Mouse (Mus musculus) megakaryocyte-erythroid progenitor cell, adult 5-6 weeks (primary cell): ENCODE results near the gene Acot7. TPM values are rescaled to one million over a fixed set of nuclear protein-coding genes. Genes with fewer than 3 reads are reported as not detected.

Experiments
- ATAC-seq: replicated peaks from 2 replicates; pipeline ENCODE4 v1.8.0; 2016; ENCODE audit warnings: mild to moderate bottlenecking, inconsistent platforms; ENCODE audit not compliant: severe bottlenecking, poor library complexity, low FRiP score, low TSS enrichment
- total RNA-seq, 2 experiments: library from RNA; stranded (forward) in 1 of 2; stranded (reverse) in 1 of 2; fragments of 200-1000, 215-1000 nt in 1 of 2; fragments of >200 nt in 1 of 2; fragmentation: Nextera tagmentation in 1 of 2; gene quantifications; 2 replicates each; pipeline ENCODE4 v1.2.3; 2014 to 2017

The Acot7 gene
- total RNA-seq, 2 experiments from 2014 or later: 38.1 to 42.9 TPM

DNA sequence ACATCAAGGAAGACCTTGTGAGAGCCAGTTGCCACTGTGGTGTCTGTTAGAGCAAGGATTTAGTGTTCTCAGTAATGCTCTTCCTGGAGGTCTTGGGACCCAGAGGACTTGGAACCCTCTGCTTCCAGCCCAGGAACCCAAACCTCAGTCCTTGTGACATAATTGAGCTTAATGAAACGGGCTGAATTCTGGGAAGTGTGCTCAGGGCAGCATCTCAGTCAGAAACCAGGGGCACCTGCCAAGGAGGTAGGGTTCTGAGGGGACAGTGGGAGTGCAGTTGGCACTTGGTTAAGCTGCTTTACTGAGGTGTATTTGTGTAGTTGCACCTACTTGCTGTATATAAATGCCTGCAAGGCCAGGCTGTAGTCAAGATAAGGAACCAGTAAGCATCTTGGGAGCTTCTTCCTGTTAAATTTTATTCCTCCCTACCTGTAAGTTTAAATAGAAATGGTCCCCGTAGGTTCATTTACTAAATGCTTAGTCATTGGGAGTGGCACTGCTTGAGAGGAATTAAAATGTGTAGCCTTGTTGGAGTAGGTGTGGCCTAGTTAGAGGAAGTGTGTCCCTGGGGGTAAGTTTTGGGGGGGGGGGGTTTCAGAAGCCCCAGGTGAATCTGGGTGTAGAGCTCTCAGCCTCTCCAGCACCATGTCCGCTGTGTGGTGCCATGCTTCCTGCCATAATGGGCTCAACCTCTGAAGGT lies 16.7 kb downstream of the Acot7 start:
- ATAC-seq: no peak

DNA sequence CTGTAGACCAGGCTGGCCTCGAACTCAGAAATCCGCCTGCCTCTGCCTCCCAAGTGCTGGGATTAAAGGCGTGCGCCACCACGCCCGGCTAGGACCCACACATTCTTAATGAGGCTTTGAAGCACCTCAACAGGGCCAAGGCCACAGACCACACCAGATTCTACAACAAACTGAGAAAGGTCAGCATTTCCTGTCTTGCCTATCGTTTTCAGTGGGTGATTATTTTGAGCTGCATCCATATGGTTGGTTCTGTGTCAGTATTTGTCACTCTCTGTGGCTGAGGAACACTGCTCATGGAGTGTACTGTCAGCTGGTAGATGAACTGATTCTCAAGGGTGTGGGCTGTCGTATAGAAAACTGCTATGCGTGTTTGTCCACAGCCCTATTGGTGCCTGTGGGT lies 18.3 kb downstream of the Acot7 start:
- no peak for ATAC-seq

DNA sequence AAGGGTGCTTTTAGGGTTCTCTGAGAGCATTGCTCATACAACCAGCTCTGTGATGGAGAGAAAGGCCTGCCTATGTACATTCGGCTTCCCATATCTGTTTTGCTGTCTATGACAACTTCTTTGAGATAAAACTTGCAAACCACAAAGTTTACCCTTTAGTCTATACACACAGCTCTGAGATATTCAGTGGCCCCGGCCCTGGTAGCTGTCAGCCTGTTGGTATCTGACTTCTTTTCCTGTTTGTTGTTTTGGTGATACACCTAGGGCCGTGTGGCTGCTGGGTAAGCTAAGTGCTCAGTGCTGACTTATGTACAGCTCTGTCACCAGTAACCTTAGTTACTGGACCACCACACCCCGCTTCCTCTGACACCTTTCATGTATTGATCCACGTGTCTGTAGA lies 19.6 kb downstream of the Acot7 start:
- ATAC-seq: peak; percentile 51

DNA sequence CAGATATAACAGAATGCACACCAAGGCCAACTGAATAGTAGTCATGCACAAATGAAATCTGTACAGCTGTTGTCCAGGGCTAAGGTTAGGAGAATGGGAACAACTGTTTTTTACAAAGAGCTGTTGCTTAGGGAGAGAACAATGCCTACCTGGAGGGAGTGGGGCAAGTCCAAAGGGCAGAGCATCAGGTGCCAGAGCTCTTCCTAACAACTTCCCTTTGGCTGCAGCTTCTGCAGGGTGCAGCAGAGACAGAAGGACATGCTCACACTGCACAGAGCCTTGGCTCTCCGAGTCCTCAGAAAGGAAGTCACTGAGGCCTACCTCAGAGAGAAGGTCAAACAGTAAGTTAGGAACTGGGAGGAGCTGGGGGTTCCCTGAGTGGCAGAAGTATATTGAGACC lies 21.7 kb downstream of the Acot7 start:
- no peak for ATAC-seq

DNA sequence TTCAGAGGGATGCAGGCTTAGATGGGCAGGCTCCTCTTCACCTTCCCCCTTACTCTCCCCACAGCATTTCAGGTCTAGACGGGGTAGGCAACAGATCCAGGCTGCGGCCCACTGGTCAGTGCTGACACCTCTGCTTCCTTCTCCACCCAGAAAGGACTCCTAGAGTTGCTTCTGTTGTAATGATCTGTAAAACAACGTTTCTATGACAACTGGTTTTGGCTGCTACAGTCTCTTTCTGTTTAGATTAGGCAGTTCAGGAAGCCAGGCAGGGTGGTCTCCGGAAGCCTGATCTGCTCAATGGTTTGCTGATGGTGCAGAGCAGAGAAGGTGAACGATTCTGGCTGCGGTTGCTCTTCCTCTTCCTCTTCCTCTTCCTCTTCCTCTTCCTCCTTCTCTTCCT lies 23.6 kb downstream of the Acot7 start:
- ATAC-seq: 0 out of 2 replicates have a peak, but pooled peaks have one; percentile 25

DNA sequence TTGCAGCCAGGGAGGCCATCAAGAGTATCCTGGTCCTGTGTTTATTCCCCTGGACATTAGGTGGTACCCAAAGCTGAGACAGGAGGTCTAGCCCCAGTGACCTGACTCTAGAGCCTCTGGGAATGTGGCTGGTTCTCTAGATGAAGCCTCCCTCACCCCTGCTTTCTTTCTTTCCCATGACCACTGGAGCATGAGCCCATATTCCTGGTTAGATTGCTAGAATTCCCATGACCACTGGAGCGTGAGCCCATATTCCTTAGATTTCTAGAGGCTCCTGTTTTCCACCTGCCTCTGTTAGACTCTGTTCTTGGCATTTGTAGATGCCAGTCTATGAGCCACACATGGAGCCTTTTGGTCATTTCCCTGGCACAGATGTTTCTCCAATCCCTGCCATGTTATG lies 24.5 kb downstream of the Acot7 start:
- ATAC-seq: no peak

DNA sequence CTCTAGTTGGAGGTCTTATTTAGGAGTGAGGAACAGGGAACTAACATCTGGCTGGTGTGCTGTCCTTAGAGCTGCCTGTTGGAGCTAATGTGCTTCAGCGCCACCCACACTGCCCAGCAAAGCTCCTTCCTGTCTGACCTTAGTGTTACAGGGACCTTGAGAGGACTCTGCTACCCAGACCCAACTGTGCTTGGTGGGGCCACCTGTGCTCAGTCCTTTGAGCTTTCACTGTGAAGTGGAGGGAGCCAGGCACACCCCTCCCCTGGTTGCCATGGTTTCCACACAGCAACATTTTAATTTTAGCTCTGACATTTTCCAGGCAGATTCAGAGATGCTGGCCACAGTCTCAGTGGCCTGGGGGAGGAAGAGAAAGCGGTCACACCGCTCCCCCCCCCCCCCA lies 25.0 kb downstream of the Acot7 start:
- ATAC-seq: no peak

DNA sequence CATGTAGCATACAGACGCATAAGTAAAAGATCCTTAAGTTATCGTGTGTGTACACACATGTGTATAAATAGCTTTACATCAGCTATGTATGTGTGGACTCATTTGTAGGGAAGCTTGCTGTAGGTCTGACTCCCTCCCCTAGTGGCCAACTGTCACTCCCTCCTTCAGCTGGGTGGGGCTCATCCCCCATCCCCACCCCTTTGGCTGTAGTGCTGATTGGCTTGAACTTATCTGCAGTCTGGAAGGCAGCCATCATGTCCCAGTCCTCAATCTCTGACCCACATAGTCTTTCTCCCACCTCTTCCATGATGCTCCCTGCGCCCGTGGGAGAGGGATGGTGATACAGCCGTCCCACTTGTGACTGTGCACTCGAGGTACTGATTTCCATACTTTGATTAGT lies 26.7 kb downstream of the Acot7 start:
- peak; percentile 84 for ATAC-seq

DNA sequence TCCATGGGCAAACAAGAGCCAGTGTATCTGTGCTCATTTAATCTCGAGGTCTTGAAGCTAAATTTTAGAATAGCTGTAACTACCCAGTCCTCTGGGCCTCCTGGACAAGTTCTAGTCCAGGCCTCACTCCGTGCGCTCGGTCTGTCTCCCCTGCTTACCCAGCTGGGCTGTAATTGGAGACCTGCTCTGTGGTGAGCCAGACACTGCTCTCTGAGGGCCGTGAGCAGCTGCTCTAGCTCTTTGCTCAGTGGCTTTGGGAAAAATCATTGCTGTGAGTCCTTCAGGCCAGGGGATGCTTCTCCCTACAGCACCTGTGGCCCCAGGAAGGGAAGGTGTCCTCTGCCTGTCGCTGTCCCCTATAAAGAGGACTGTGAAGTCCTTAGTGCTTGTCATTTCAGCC lies 28.3 kb downstream of the Acot7 start:
- ATAC-seq: no peak

DNA sequence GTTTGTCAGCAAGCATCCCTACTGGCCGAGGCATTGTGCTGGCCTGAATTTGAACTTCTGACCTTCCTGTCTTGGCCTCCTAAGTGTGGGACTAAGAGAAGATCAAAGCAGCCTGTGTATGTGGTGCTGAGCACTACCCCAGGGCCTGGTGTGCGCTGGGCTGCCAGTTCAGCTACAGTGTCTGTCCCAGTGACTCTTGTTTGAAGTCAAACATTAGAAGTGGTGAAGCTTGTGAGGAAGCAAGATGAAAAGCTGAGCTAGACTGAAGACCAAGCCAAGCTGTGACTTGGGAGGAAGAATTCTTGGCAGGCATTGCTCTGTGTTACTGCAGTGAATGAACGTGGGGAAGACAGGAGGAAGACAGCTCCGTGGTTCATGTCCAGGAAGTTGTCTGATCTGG lies 31.7 kb downstream of the Acot7 start:
- no peak for ATAC-seq

DNA sequence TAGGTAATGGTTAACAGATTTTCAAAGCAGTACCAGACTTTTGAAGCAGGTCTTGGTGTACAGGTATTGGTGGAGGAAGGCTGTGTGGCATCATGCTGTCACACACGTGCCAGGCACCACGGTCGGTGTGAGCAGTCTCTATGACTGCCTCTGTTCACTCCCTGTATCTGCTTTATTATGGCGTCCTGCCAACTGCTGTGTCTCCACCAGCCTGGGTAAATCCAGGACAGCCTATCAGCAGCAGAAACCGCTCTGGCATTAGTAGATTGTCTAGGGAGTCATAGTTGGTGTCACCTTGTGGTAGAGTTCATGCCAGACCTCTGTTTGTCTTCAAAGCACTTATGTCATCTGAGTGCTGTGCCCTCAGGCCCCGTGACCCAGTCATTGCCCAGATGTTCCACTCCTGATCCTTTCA lies 34.2 kb downstream of the Acot7 start:
- ATAC-seq: peak; percentile 93

DNA sequence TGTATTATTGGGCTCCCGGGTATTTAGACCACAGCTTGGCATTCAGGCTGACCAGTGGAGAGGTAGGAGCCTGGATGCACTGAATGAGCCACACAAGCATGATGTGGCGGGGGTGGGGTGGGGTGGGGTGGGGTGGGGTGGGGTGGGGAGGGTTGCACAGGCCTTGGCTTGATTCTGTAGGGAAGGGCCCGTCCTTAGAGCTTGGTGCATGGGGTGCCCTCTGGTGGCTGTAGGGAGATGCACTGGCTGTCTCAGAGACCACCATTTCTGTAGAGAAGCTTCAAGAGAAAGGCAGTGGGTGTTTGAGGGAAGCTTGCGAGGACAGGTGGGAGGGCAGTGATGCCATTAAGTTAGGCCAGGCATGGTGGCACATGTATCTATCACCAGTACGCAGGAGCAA lies 34.6 kb downstream of the Acot7 start:
- ATAC-seq: peak; percentile 59

DNA sequence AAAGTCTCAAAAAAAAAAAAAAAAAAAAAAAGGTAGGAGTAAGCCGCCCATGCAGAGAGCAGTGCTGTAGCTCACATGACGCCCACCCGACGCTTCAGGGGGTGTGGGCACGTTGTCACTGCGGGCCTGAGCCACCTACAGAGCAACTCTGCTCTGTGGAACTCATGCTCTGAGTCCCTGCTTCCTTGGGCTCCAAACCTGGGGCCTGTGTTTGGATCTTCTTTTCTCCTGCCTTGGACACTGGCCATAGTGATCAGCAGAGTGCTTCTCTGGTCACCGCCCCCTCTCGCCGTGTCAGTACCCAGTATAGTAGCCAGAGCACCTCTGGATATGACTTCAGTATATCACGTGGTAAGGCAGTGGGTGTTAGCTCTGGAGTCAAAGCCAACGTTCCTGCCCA lies 35.0 kb downstream of the Acot7 start:
- ATAC-seq: no peak

DNA sequence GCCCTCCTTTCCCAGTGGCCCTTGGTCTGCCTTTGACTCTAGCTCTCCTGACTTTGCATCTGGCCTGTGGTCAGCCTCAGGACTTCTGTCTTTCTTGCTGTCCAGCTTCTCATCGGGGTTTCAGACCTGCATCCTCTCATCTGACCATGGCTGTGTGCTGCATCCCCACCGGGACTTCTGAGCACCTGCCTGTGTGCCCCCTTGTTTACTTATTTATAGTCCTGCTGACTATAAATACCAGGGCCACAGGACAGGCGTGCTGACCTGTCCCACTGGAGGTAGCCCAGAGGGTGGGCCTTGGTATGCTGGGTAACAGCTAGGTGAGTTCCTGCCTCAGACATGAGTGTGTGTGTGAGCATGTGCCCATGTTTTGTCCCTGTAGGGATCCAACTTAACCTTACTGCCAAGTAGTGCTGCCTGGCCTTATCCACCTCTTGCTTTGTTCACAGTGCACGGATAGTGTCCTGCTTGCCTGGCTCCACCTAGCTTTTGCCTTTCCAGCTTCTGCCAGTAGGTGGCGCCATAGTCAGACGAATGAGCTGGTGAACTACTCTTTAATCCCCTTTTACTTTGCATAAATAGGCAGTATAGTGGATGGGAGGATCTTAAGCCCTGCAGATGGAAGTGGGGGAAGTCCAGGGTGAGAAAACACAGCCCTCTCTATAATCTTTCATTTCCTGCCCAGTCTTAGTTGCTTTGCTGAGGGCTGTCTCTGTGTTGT lies 36.0 kb downstream of the Acot7 start:
- ATAC-seq: peak; percentile 65

DNA sequence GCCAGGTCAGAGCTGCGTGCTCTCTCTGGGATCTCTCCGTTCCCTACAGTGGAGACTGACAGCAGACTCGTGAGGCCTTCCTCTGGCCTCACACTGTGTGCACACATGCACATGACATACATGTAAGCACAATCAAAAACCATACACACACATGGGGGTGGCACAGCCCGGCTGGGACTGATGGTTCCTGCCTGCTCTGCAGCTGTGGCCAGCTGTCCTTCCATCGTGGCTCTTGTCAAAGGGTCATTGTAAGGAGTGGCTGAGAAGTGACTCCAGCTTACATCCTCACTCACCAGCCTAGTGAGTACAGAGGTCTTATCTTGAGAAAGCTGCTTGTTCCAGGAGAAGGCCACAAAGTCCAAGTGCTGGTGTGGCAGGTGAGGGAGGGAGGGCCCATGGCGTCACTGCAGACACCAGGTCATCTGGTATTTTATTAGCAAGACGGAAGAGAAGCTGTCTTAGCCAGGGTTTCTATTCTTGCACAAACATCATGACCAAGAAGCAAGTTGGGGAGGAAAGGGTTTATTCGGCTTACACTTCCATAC lies 37.0 kb downstream of the Acot7 start:
- no peak for ATAC-seq

DNA sequence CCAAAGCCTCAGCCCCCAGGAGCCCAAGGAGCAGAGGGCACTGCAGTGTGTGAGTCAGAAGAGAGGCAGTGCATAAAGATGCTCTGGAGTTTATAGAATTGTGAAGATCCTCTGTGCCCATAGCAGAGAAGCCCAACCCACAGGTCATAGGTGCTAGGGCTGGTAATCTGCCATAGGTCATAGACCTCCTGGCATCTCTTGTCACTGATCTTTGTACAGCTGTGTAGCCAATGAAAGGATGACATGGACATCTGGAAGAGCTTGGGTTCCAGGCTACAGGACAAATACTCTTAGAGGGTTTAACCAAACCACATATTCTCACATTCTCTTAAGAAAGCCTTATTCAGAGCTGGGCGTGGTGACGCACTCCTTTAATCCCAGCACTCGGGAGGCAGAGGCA lies 41.7 kb downstream of the Acot7 start:
- ATAC-seq: no peak

DNA sequence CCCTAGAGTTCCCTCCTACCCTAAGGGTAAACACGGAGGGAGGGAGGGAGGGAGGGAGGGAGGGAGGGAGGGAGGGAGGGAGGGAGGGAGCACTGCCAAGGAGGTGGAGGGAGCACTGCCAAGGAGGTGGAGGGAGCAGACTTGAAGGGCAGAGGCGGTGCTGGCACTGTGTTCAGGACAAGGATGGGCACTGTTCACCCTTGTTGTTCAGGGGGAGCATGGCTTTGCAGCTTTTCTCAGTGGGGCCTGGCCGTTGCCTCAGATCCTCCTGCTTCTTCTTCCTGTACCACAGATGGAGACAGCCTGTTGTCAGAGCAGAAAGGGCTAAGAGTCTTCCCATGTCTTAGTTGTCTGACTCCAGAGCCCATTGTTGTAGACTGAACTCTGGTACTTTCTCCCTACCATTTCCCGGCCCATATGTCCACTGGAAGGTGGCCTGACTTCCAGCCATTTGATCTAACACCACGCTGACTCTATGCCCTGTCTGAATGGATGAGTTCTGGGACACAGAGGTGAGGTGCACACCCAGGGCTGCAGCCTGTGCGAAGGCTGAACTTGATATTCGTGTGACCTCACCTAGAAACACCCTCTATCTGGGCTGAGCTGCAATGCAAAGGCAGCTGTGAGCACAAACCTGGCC lies 43.0 kb downstream of the Acot7 start:
- ATAC-seq: no peak

DNA sequence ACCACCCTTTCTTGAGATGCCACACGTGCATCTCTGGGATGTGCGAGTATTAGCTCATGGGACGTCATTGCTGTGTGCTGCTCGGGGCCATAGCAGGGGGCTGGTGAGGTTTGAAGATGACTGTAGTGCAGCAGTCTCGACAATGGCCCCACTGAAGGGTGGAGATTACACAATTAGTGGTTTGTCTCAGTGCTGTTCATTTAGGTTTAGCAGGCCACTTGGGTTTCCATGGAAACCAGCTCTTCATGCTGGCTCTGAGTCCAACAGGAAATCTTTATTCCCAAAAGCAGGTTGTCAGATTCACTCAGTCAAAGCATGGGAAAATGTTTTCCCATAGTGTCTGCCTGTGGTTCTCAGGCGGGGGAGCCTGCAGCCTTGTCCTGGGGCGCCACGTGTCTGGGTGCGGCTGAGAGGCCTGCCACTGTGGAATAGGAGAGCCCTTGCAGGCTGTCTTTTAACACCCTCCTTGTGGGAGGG lies 43.5 kb downstream of the Acot7 start:
- no peak for ATAC-seq

DNA sequence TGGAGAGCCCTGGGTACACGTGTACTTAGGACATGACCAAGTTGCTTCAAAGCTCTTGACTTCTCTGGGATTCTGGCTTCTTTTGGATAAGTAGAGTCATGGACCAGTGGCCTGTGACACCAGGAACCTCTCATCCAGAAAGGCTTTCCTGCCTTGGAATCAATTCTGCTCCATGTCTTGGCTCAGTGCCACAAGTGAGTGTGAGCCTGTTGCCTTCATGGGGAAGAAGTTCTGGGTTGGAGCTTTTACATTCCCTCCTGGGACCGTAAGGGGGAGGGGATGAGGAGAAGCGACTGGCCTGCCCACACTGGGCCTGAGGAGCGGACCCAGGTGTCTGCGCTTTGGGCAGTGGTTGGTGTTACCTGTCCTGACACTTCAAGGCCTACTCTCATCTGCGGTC lies 44.2 kb downstream of the Acot7 start:
- ATAC-seq: no peak

DNA sequence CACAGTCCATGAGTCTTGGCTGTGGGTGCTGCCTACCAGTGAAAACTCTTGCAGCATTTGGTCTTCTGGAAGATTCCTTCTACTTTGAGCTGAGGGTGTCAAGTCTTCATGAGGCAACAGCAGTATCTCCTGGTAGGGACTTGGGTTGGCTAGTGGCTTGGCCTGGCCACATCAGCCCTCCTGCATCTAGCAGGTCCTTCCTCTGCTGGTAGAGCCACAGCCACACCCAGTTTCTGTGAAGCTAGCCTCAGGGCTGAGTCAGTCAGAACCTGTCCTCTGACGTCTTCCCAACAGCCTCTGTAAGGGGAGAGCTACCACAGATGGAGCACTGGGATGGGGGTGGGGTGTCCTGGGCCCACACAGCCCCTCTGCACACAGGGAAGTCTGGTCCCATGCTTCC lies 44.6 kb downstream of the Acot7 start:
- ATAC-seq: no peak
